Mouse (Mus musculus): ENCODE data around the gene Txk. TPM values are rescaled to one million over a fixed set of nuclear protein-coding genes. Genes with fewer than 3 reads are reported as not detected.

The Txk gene
- polyA plus RNA-seq, 1 experiment from 2014 or later = not detected

DNA sequence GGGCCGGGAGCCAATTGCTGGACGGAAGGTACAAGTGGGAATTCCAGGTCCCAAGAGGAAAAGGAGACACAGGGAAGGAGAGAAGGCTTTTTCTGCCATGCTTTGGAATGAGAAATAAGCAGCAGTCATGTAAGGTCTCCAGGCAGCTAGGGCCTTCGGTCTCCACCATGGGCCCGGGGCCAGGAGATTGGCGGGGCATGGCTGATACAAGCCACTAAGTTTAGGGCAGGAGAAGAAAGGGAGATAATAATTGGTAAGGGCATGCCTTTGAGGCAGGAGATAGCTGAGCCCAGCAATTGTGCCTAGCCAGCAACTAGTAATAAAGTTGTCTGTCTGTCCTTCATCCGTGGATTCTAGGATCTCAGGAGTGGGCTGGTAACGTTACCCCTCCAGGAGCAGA, 30.5 kb upstream of the Txk start:
- no peak for ATAC-seq
- no peaks in the 10 kb centered on the region for H3K9me3 ChIP-seq (replicated peaks; ENCODE audit: control insufficient read depth, low read length, poor library complexity, severe bottlenecking)
- no peak overlapping the region for H3K4me3 ChIP-seq (ENCODE audit: low read depth, low read length)
- no peak overlapping the region for H3K27ac ChIP-seq (ENCODE audit: low read length)
- no peak overlapping the region for H3K9ac ChIP-seq (ENCODE audit: low read depth, low read length)
- no peaks in the 10 kb centered on the region for H3K4me1 ChIP-seq (ENCODE audit: control insufficient read depth, insufficient read depth, low read length)
- WGBS = 93% methylated on average over 7 of the region's 7 CpGs
- H3K4me2 ChIP-seq (ENCODE audit: low read length) = no peak overlapping the region
- H3K36me3 ChIP-seq (ENCODE audit: control insufficient read depth, insufficient read depth, low read length) = no peaks in the 10 kb centered on the region
- H3K27me3 ChIP-seq (ENCODE audit: control insufficient read depth, insufficient read depth, low read depth, low read length) = no peaks in the 10 kb centered on the region

GRCm38 (mm10) chr5:72781776-72782175, 29.2 kb upstream of the Txk start:
- Histone ChIP-seq H3K9me3 (replicated peaks; ENCODE audit: control insufficient read depth, low read length, poor library complexity, severe bottlenecking) (no peaks in the 10 kb centered on the region), H3K27me3 (ENCODE audit: control insufficient read depth, insufficient read depth, low read depth, low read length) (no peaks in the 10 kb centered on the region), H3K4me3 (ENCODE audit: low read depth, low read length) (no peak overlapping the region), H3K9ac (ENCODE audit: low read depth, low read length) (no peak overlapping the region), H3K27ac (ENCODE audit: low read length) (no peak overlapping the region), H3K4me2 (ENCODE audit: low read length) (no peak overlapping the region), H3K4me1 (ENCODE audit: control insufficient read depth, insufficient read depth, low read length) (no peaks in the 10 kb centered on the region), H3K36me3 (ENCODE audit: control insufficient read depth, insufficient read depth, low read length) (no peaks in the 10 kb centered on the region)
- no peak for ATAC-seq
- 87% methylated on average over 11 of the region's 11 CpGs for WGBS

GRCm38 (mm10) chr5:72776595-72776994, 24.0 kb upstream of the Txk start:
- no peaks in the 10 kb centered on the region for H3K4me1 ChIP-seq (ENCODE audit: control insufficient read depth, insufficient read depth, low read length)
- H3K4me3 ChIP-seq (ENCODE audit: low read depth, low read length) = no peak overlapping the region
- H3K27ac ChIP-seq (ENCODE audit: low read length) = no peak overlapping the region
- ATAC-seq = no peak
- H3K4me2 ChIP-seq (ENCODE audit: low read length) = no peak overlapping the region
- no peaks in the 10 kb centered on the region for H3K9me3 ChIP-seq (replicated peaks; ENCODE audit: control insufficient read depth, low read length, poor library complexity, severe bottlenecking)
- 86% methylated on average over 2 of the region's 2 CpGs for WGBS
- H3K27me3 ChIP-seq (ENCODE audit: control insufficient read depth, insufficient read depth, low read depth, low read length) = no peaks in the 10 kb centered on the region
- H3K9ac ChIP-seq (ENCODE audit: low read depth, low read length) = no peak overlapping the region
- H3K36me3 ChIP-seq (ENCODE audit: control insufficient read depth, insufficient read depth, low read length) = no peaks in the 10 kb centered on the region

GRCm38 (mm10) chr5:72776127-72776526, 23.6 kb upstream of the Txk start:
- Histone ChIP-seq H3K9me3 (replicated peaks; ENCODE audit: control insufficient read depth, low read length, poor library complexity, severe bottlenecking) (no peaks in the 10 kb centered on the region), H3K4me3 (ENCODE audit: low read depth, low read length) (no peak overlapping the region), H3K4me2 (ENCODE audit: low read length) (no peak overlapping the region), H3K9ac (ENCODE audit: low read depth, low read length) (no peak overlapping the region), H3K27me3 (ENCODE audit: control insufficient read depth, insufficient read depth, low read depth, low read length) (no peaks in the 10 kb centered on the region), H3K27ac (ENCODE audit: low read length) (no peak overlapping the region), H3K36me3 (ENCODE audit: control insufficient read depth, insufficient read depth, low read length) (no peaks in the 10 kb centered on the region), H3K4me1 (ENCODE audit: control insufficient read depth, insufficient read depth, low read length) (no peaks in the 10 kb centered on the region)
- no peak for ATAC-seq
- 80% methylated on average over 2 of the region's 2 CpGs for WGBS

DNA sequence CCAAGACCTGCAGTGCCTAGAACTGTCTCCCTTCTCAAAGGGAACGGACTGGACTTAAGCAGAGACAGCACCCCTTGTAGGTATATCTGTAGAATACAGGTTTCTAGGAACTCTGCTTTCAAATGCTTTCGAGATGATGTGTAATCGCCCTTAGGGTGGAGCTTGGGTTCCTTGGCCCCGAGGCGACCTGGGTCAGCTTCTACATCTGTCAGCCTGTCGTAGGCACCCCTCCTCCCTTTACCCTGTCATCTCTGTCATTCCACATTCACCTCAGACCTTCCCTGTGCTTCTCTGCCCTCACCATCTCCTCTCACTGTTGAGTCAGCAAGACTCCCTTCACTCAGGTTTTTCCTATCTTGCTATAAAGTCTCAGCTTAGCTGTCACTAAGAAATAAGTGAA, 17.3 kb upstream of the Txk start:
- no peak overlapping the region for H3K9ac ChIP-seq (ENCODE audit: low read depth, low read length)
- no peaks in the 10 kb centered on the region for H3K36me3 ChIP-seq (ENCODE audit: control insufficient read depth, insufficient read depth, low read length)
- H3K9me3 ChIP-seq (replicated peaks; ENCODE audit: control insufficient read depth, low read length, poor library complexity, severe bottlenecking) = no peaks in the 10 kb centered on the region
- ATAC-seq = no peak
- no peaks in the 10 kb centered on the region for H3K27me3 ChIP-seq (ENCODE audit: control insufficient read depth, insufficient read depth, low read depth, low read length)
- no peak overlapping the region for H3K4me2 ChIP-seq (ENCODE audit: low read length)
- no peak overlapping the region for H3K4me3 ChIP-seq (ENCODE audit: low read depth, low read length)
- H3K4me1 ChIP-seq (ENCODE audit: control insufficient read depth, insufficient read depth, low read length) = no peaks in the 10 kb centered on the region
- 78% methylated on average over 6 of the region's 6 CpGs for WGBS
- no peak overlapping the region for H3K27ac ChIP-seq (ENCODE audit: low read length)

GRCm38 (mm10) chr5:72763546-72763945, 11.0 kb upstream of the Txk start:
- Histone ChIP-seq H3K9ac (ENCODE audit: low read depth, low read length) (no peak overlapping the region), H3K4me2 (ENCODE audit: low read length) (no peak overlapping the region), H3K4me3 (ENCODE audit: low read depth, low read length) (no peak overlapping the region), H3K9me3 (replicated peaks; ENCODE audit: control insufficient read depth, low read length, poor library complexity, severe bottlenecking) (no peaks in the 10 kb centered on the region), H3K36me3 (ENCODE audit: control insufficient read depth, insufficient read depth, low read length) (no peaks in the 10 kb centered on the region), H3K27me3 (ENCODE audit: control insufficient read depth, insufficient read depth, low read depth, low read length) (no peaks in the 10 kb centered on the region), H3K27ac (ENCODE audit: low read length) (no peak overlapping the region), H3K4me1 (ENCODE audit: control insufficient read depth, insufficient read depth, low read length) (peaks cover 3% of the 10 kb centered on the region)
- WGBS = 84% methylated on average over 5 of the region's 5 CpGs
- no peak for ATAC-seq

GRCm38 (mm10) chr5:72763025-72763424, 10.4 kb upstream of the Txk start:
- Histone ChIP-seq H3K9me3 (replicated peaks; ENCODE audit: control insufficient read depth, low read length, poor library complexity, severe bottlenecking) (no peaks in the 10 kb centered on the region), H3K27me3 (ENCODE audit: control insufficient read depth, insufficient read depth, low read depth, low read length) (no peaks in the 10 kb centered on the region), H3K27ac (ENCODE audit: low read length) (no peak overlapping the region), H3K4me2 (ENCODE audit: low read length) (no peak overlapping the region), H3K9ac (ENCODE audit: low read depth, low read length) (no peak overlapping the region), H3K4me1 (ENCODE audit: control insufficient read depth, insufficient read depth, low read length) (peaks cover 3% of the 10 kb centered on the region), H3K36me3 (ENCODE audit: control insufficient read depth, insufficient read depth, low read length) (no peaks in the 10 kb centered on the region), H3K4me3 (ENCODE audit: low read depth, low read length) (no peak overlapping the region)
- WGBS = 35% methylated on average over 3 of the region's 3 CpGs
- no peak for ATAC-seq

DNA sequence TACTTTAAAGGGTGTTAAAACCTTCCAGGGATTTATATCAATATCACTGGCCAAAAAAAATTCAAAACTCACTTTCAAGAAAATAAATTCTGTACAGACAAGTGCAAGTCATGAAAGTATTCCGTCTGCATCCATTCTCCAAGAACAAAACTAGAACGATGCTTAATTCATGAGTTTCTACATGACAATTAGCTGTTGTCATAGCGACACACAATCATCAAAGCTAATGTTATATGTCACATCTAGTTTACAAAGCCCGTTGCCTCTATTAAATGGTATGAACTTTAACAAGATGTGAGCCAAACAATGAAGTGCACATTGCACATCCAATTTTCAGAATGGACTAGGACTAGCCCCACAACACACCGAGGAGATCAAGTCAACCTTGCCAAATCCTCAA, 9.2 kb upstream of the Txk start:
- ATAC-seq = no peak
- H3K9ac ChIP-seq (ENCODE audit: low read depth, low read length) = no peak overlapping the region
- no peak overlapping the region for H3K4me2 ChIP-seq (ENCODE audit: low read length)
- WGBS = 30% methylated on average over 5 of the region's 5 CpGs
- H3K27ac ChIP-seq (ENCODE audit: low read length) = no peak overlapping the region
- H3K4me3 ChIP-seq (ENCODE audit: low read depth, low read length) = no peak overlapping the region
- no peaks in the 10 kb centered on the region for H3K36me3 ChIP-seq (ENCODE audit: control insufficient read depth, insufficient read depth, low read length)
- H3K27me3 ChIP-seq (ENCODE audit: control insufficient read depth, insufficient read depth, low read depth, low read length) = no peaks in the 10 kb centered on the region
- H3K4me1 ChIP-seq (ENCODE audit: control insufficient read depth, insufficient read depth, low read length) = peaks cover 3% of the 10 kb centered on the region
- no peaks in the 10 kb centered on the region for H3K9me3 ChIP-seq (replicated peaks; ENCODE audit: control insufficient read depth, low read length, poor library complexity, severe bottlenecking)

DNA sequence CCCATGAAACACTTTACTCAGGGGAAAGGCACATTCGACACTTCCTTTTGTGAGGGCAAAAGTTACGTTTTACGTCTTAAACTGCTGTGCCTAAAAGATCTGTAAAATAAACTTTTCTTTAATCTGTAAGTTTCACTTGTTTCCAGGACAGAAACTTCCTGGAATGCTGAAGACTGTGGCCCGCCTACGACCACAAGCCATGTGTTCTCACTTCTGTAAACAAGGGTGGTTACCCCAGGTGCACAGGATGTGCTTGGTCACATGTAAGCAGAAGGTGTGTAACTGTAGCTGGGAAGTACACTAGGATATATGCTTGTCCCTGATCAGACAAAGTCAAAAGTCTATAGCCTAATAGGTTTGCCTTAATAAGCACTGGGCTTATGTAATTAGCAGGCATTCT, 8.7 kb upstream of the Txk start:
- H3K27me3 ChIP-seq (ENCODE audit: control insufficient read depth, insufficient read depth, low read depth, low read length) = no peaks in the 10 kb centered on the region
- no peak for ATAC-seq
- H3K4me3 ChIP-seq (ENCODE audit: low read depth, low read length) = no peak overlapping the region
- 82% methylated on average over 5 of the region's 5 CpGs for WGBS
- peaks cover 3% of the 10 kb centered on the region for H3K4me1 ChIP-seq (ENCODE audit: control insufficient read depth, insufficient read depth, low read length)
- H3K4me2 ChIP-seq (ENCODE audit: low read length) = no peak overlapping the region
- H3K36me3 ChIP-seq (ENCODE audit: control insufficient read depth, insufficient read depth, low read length) = no peaks in the 10 kb centered on the region
- no peak overlapping the region for H3K9ac ChIP-seq (ENCODE audit: low read depth, low read length)
- no peak overlapping the region for H3K27ac ChIP-seq (ENCODE audit: low read length)
- no peaks in the 10 kb centered on the region for H3K9me3 ChIP-seq (replicated peaks; ENCODE audit: control insufficient read depth, low read length, poor library complexity, severe bottlenecking)

Data from midbrain, embryonic 16.5 days (tissue).